Mouse (Mus musculus): Measurements from ENCODE around the gene Gm3417. TPM values are rescaled to one million over a fixed set of nuclear protein-coding genes. Genes with fewer than 3 reads are reported as not detected.

Gm3417 gene
- polyA plus RNA-seq, 1 experiment from 2014 or later = 0.96 TPM

Other genes with a start within 250 kb of the Gm3417 start
- 4.7 and 9.0 TPM in 2 replicates for gene Wdr27, start 35.6 kb downstream of the Gm3417 start, polyA plus RNA-seq (2015; fragmentation: Nextera tagmentation; extraction: Ambion mirVana)
- gene 1600012H06Rik, start 35.6 kb downstream of the Gm3417 start, polyA plus RNA-seq (2015; fragmentation: Nextera tagmentation; extraction: Ambion mirVana) = 27.4 and 28.2 TPM in 2 replicates
- 19.0 and 19.2 TPM in 2 replicates for gene Phf10, start 17.5 kb downstream of the Gm3417 start, polyA plus RNA-seq (2015; fragmentation: Nextera tagmentation; extraction: Ambion mirVana)
- gene 9030025P20Rik, start 322 bp downstream of the Gm3417 start, polyA plus RNA-seq (2015; fragmentation: Nextera tagmentation; extraction: Ambion mirVana) = 10.6 and 11.8 TPM in 2 replicates
- gene Gm3435, start 31.4 kb upstream of the Gm3417 start, polyA plus RNA-seq (2015; fragmentation: Nextera tagmentation; extraction: Ambion mirVana) = 15.4 and 17.8 TPM in 2 replicates
- gene Ermard, start 62.4 kb upstream of the Gm3417 start, polyA plus RNA-seq (2015; fragmentation: Nextera tagmentation; extraction: Ambion mirVana) = 111 and 114 TPM in 2 replicates
- gene Tcte3, start 62.7 kb upstream of the Gm3417 start, polyA plus RNA-seq (2015; fragmentation: Nextera tagmentation; extraction: Ambion mirVana) = not detected in 2 replicates
- gene Gm3448, start 62.7 kb upstream of the Gm3417 start, polyA plus RNA-seq (2015; fragmentation: Nextera tagmentation; extraction: Ambion mirVana) = 5.7 and 5.8 TPM in 2 replicates

Data from midbrain, embryonic 13.5 days (tissue).